Comparison of ENCODE assay signal across 10 mouse cellular contexts in genomic region chr7:19069500-19069899, GRCm38 (mm10). TPM values are rescaled to one million over a fixed set of nuclear protein-coding genes. Genes with fewer than 3 reads are reported as not detected.
DNase-seq lines count a peak whose midpoint lies in the region; ATAC-seq and TF ChIP-seq lines count a peak whose summit lies in the region.
"Had no signal": no experiment of that assay in that cellular context is flagged by ENCODE, and none has a peak within 500 bp of the region (broad histone marks: within the 10 kb centered on the region; RNA-seq: fewer than 3 reads in every experiment).

No protein-coding gene starts in this region.

- no peak for TF ChIP-seq EP300 in liver, embryonic 14.5 days (IDR thresholded peaks at IDR 0.05; ENCODE audit: low read depth)

- H3K27me3 ChIP-seq in liver, embryonic 14.5 days (ENCODE audit: control insufficient read depth, insufficient read depth, low read length), result peaks cover 30% of the 10 kb centered on the region
- H3K27me3 ChIP-seq in hindbrain, embryonic 13.5 days, result peaks cover 30% of the 10 kb centered on the region
- peaks cover 10% of the 10 kb centered on the region; the same call in 1 of the 2 replicates for H3K27me3 ChIP-seq in thymus, adult 2 months (ENCODE audit: control insufficient read depth, insufficient read depth, low read length)

- no peak overlapping the region for H3K4me3 ChIP-seq in left cerebral cortex, adult 2 months
- no peak overlapping the region for H3K4me3 ChIP-seq in liver, embryonic 14.5 days (ENCODE audit: insufficient read depth in 1 of 2, low read depth in 2 of 2, low read length in 2 of 2)
- H3K4me3 ChIP-seq in hindbrain, embryonic 13.5 days, result no peak overlapping the region
- no peak overlapping the region for H3K4me3 ChIP-seq in thymus, adult 2 months (ENCODE audit: control insufficient read depth, insufficient read depth, low read length)
- H3K4me3 ChIP-seq: heart, embryonic 15.5 days had no signal

- WGBS in liver, embryonic 14.5 days (ENCODE audit: insufficient replicate concordance), result 39% methylated on average over 3 of the region's 3 CpGs
- WGBS in hindbrain, embryonic 13.5 days, result 48% methylated on average over 3 of the region's 3 CpGs
- 52% methylated on average over 3 of the region's 3 CpGs for WGBS in thymus, adult 2 months

- DNase-seq in CD4-positive, CD25-positive, alpha-beta regulatory T cell, adult 2 months (ENCODE audit: low read depth, low spot score), result peak; percentile 67
- no peak for DNase-seq in left cerebral cortex, adult 2 months (ENCODE audit: extremely low spot score in 1 of 2, low spot score in 2 of 2)
- no peak for DNase-seq in left cerebral cortex, adult 11 months (ENCODE audit: low spot score)
- peak; percentile 36 for DNase-seq in MEL-GATA-1-ER (ENCODE audit: extremely low read depth, low read depth)
- DNase-seq in liver, embryonic 14.5 days (ENCODE audit: low read depth in 3 of 3, low spot score in 3 of 3), result no peak
- DNase-seq in thymus, adult 2 months, result no peak
- DNase-seq: right cerebral cortex, postnatal 14 days had no signal

- no peak for ATAC-seq in CD4-positive, CD25-positive, alpha-beta regulatory T cell, adult 4 months
- no peak for ATAC-seq in liver, embryonic 14.5 days (ENCODE audit: insufficient read depth)
- ATAC-seq in hindbrain, embryonic 13.5 days (ENCODE audit: low FRiP score), result no peak

- no peak overlapping the region for H3K9ac ChIP-seq in liver, embryonic 14.5 days (replicated peaks)
- H3K9ac ChIP-seq in hindbrain, embryonic 13.5 days, result no peak overlapping the region
- H3K9ac ChIP-seq: heart, embryonic 15.5 days had no signal

- TF ChIP-seq POLR2A in thymus, adult 2 months (IDR thresholded peaks at IDR 0.05; ENCODE audit: control insufficient read depth, extremely low read depth, insufficient read depth, low read length, poor library complexity), result no peak

- no peaks in the 10 kb centered on the region for H3K4me1 ChIP-seq in liver, embryonic 14.5 days (replicated peaks; ENCODE audit: control insufficient read depth in 2 of 2, insufficient read depth in 2 of 2, low read length in 1 of 2)
- no peaks in the 10 kb centered on the region for H3K4me1 ChIP-seq in hindbrain, embryonic 13.5 days (replicated peaks)
- H3K4me1 ChIP-seq in thymus, adult 2 months (replicated peaks; ENCODE audit: control insufficient read depth, insufficient read depth, low read length), result no peaks in the 10 kb centered on the region

- TF ChIP-seq CTCF in left cerebral cortex, adult 2 months (IDR thresholded peaks at IDR 0.05), result peak; percentile 40
- TF ChIP-seq CTCF in liver, embryonic 14.5 days (IDR thresholded peaks at IDR 0.05; ENCODE audit: low read depth), result peak; percentile 80
- no peak for TF ChIP-seq CTCF in thymus, adult 2 months (IDR thresholded peaks at IDR 0.05; ENCODE audit: borderline replicate concordance, control insufficient read depth, extremely low read depth, insufficient read depth, low read length, poor library complexity)

- intact Hi-C loops in left cerebral cortex, adult 2 months (cut with DNase I), result loop anchor here (2.0 kb wide), 1 partner anchor 23 kb away; no protein-coding TSS in a partner anchor

- H3K36me3 ChIP-seq in liver, embryonic 14.5 days (replicated peaks; ENCODE audit: control insufficient read depth, insufficient read depth, low read depth), result no peaks in the 10 kb centered on the region
- H3K36me3 ChIP-seq in hindbrain, embryonic 13.5 days, result no peaks in the 10 kb centered on the region
- H3K36me3 ChIP-seq in thymus, adult 2 months (ENCODE audit: control insufficient read depth, insufficient read depth, low read length), result no peaks in the 10 kb centered on the region
- H3K36me3 ChIP-seq: heart, embryonic 15.5 days had no signal

- H3K4me2 ChIP-seq in liver, embryonic 14.5 days (ENCODE audit: low read depth), result no peak overlapping the region
- H3K4me2 ChIP-seq in hindbrain, embryonic 13.5 days, result no peak overlapping the region
- H3K4me2 ChIP-seq: heart, embryonic 15.5 days had no signal

- no peak overlapping the region for H3K27ac ChIP-seq in left cerebral cortex, adult 2 months
- H3K27ac ChIP-seq in liver, embryonic 14.5 days, result no peak overlapping the region
- no peak overlapping the region for H3K27ac ChIP-seq in hindbrain, embryonic 13.5 days
- no peak overlapping the region for H3K27ac ChIP-seq in thymus, adult 2 months (ENCODE audit: control insufficient read depth, insufficient read depth, low read length)
- H3K27ac ChIP-seq: heart, embryonic 15.5 days had no signal

- no peaks in the 10 kb centered on the region for H3K9me3 ChIP-seq in liver, embryonic 14.5 days (ENCODE audit: control insufficient read depth, low read length)
- no peaks in the 10 kb centered on the region for H3K9me3 ChIP-seq in hindbrain, embryonic 13.5 days
- H3K9me3 ChIP-seq: heart, embryonic 15.5 days had no signal

RNA-seq across cellular contexts. Expression of gene Dmwd, which starts 6.5 kb away (rescaled TPM):
- polyA plus RNA-seq in CD4-positive, CD25-positive, alpha-beta regulatory T cell, adult 4 months (2017; shearing (Covaris generic)), result not detected
- total RNA-seq in left cerebral cortex, adult 2 months (2021), result 100 to 1,000 TPM; 141 to 143 TPM
- polyA plus RNA-seq in liver, embryonic 14.5 days (2012; rRNA removed), result 18.1 and 20.2 TPM in 2 replicates
- polyA plus RNA-seq in liver, embryonic 14.5 days (2014; fragmentation: Nextera tagmentation; extraction: Ambion mirVana), result 3.5 and 3.7 TPM in 2 replicates
- 25.4 and 25.6 TPM in 2 replicates for polyA plus RNA-seq in hindbrain, embryonic 13.5 days (2015; fragmentation: Nextera tagmentation; extraction: Ambion mirVana)
- 50.7 and 55.6 TPM in 2 replicates for polyA plus RNA-seq in thymus, adult 2 months (2012; rRNA removed)

RNA-seq across cellular contexts. Expression of gene Dmpk, which starts 14.1 kb away (rescaled TPM):
- polyA plus RNA-seq in CD4-positive, CD25-positive, alpha-beta regulatory T cell, adult 4 months (2017; shearing (Covaris generic)), result under 1 TPM in 1 of 2 experiments, not detected in 1; 0.44 TPM
- 10 to 100 TPM; 35.2 to 50.4 TPM for total RNA-seq in left cerebral cortex, adult 2 months (2021)
- polyA plus RNA-seq in liver, embryonic 14.5 days (2012; rRNA removed), result 17.9 and 20.7 TPM in 2 replicates
- 8.3 and 10.6 TPM in 2 replicates for polyA plus RNA-seq in liver, embryonic 14.5 days (2014; fragmentation: Nextera tagmentation; extraction: Ambion mirVana)
- 9.4 and 11.6 TPM in 2 replicates for polyA plus RNA-seq in hindbrain, embryonic 13.5 days (2015; fragmentation: Nextera tagmentation; extraction: Ambion mirVana)
- polyA plus RNA-seq in thymus, adult 2 months (2012; rRNA removed), result 108 and 154 TPM in 2 replicates

RNA-seq across cellular contexts. Expression of gene Rsph6a, which starts 15.0 kb away (rescaled TPM):
- not detected for polyA plus RNA-seq in CD4-positive, CD25-positive, alpha-beta regulatory T cell, adult 4 months (2017; shearing (Covaris generic))
- total RNA-seq in left cerebral cortex, adult 2 months (2021), result under 1 TPM; 0.27 to 0.30 TPM
- not detected in 2 replicates for polyA plus RNA-seq in liver, embryonic 14.5 days (2012; rRNA removed)
- not detected in 2 replicates for polyA plus RNA-seq in liver, embryonic 14.5 days (2014; fragmentation: Nextera tagmentation; extraction: Ambion mirVana)
- polyA plus RNA-seq in hindbrain, embryonic 13.5 days (2015; fragmentation: Nextera tagmentation; extraction: Ambion mirVana), result not detected in 2 replicates
- 0.05 and 0.18 TPM in 2 replicates for polyA plus RNA-seq in thymus, adult 2 months (2012; rRNA removed)
- polyA plus RNA-seq: heart, embryonic 15.5 days had no signal

RNA-seq across cellular contexts. Expression of gene Six5, which starts 24.9 kb away (rescaled TPM):
- polyA plus RNA-seq in CD4-positive, CD25-positive, alpha-beta regulatory T cell, adult 4 months (2017; shearing (Covaris generic)), result under 1 TPM; 0.46 to 0.83 TPM
- 1 to 10 TPM; 1.9 to 2.0 TPM for total RNA-seq in left cerebral cortex, adult 2 months (2021)
- 3.3 and 4.3 TPM in 2 replicates for polyA plus RNA-seq in liver, embryonic 14.5 days (2012; rRNA removed)
- 0.60 and 1.3 TPM in 2 replicates for polyA plus RNA-seq in liver, embryonic 14.5 days (2014; fragmentation: Nextera tagmentation; extraction: Ambion mirVana)
- 2.4 and 2.8 TPM in 2 replicates for polyA plus RNA-seq in hindbrain, embryonic 13.5 days (2015; fragmentation: Nextera tagmentation; extraction: Ambion mirVana)
- 14.8 and 20.0 TPM in 2 replicates for polyA plus RNA-seq in thymus, adult 2 months (2012; rRNA removed)

RNA-seq across cellular contexts. Expression of gene Sympk, which starts 45.3 kb away (rescaled TPM):
- 1 to 10 TPM; 5.0 to 6.4 TPM for polyA plus RNA-seq in CD4-positive, CD25-positive, alpha-beta regulatory T cell, adult 4 months (2017; shearing (Covaris generic))
- 100 to 1,000 TPM; 126 to 133 TPM for total RNA-seq in left cerebral cortex, adult 2 months (2021)
- polyA plus RNA-seq in liver, embryonic 14.5 days (2012; rRNA removed), result 27.3 and 29.1 TPM in 2 replicates
- polyA plus RNA-seq in liver, embryonic 14.5 days (2014; fragmentation: Nextera tagmentation; extraction: Ambion mirVana), result 10.7 and 11.8 TPM in 2 replicates
- 29.7 and 30.1 TPM in 2 replicates for polyA plus RNA-seq in hindbrain, embryonic 13.5 days (2015; fragmentation: Nextera tagmentation; extraction: Ambion mirVana)
- polyA plus RNA-seq in thymus, adult 2 months (2012; rRNA removed), result 150 and 189 TPM in 2 replicates

Comparison
In these comparisons a context has a peak if more than half of its experiments do, and no peak if none do; other contexts are left out.
1. DNase-seq: peak in CD4-positive, CD25-positive, alpha-beta regulatory T cell, adult 2 months (single experiment) and MEL-GATA-1-ER (single experiment); none in left cerebral cortex, adult 2 months (0 of 2), left cerebral cortex, adult 11 months (single experiment), liver, embryonic 14.5 days (0 of 3) and thymus, adult 2 months (single experiment).
2. RNA of gene Dmwd, which starts 6.5 kb away (polyA plus RNA-seq): 50.7 to 55.6 TPM in thymus, adult 2 months, 25.4 to 25.6 TPM in hindbrain, embryonic 13.5 days and 3.5 to 20.2 TPM in liver, embryonic 14.5 days; not detected in CD4-positive, CD25-positive, alpha-beta regulatory T cell, adult 4 months; every median in the first group is over 4 times any median in the second.